Mouse (Mus musculus): ENCODE results near the gene Methig1.

- TF ChIP-seq HCFC1 (IDR thresholded peaks at IDR 0.05; ENCODE audit: borderline replicate concordance, insufficient read depth, low read length) (no peak), ZC3H11A (IDR thresholded peaks at IDR 0.05; ENCODE audit: borderline replicate concordance, low read depth, low read length) (no peak), ZNF384 (IDR thresholded peaks at IDR 0.05; ENCODE audit: low read depth, low read length) (no peak)
Measured at GRCm38 (mm10) chr15:100303428-100304018, 49.4 kb upstream of the Methig1 start.

Data from ES-E14 (cell line).